Mouse (Mus musculus): Measurements from ENCODE around the gene Bpifc. TPM values are rescaled to one million over a fixed set of nuclear protein-coding genes. Genes with fewer than 3 reads are reported as not detected.

Gene Bpifc
- total RNA-seq, 2 experiments from 2014 or later: not detected

DNA sequence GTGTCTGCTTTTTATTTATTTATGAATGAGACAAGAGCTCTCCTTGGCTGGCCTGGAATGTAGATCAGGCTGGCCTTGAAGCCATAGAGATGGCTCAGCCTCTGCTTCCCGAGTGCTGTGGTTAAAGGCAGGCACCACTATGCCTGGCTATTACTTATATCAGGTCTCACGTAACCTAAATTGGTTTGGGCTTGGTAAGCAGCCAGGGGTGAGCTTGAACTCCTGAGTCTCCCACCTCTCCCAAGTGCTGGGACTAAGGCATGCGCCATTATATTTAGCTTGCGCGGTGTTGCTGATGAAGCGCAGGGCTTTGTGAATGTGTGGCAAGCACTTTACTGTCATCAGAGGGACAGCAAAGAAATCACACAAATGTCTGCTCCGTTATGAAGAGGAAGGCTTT is 6.1 kb upstream of the Bpifc start:
- no peak for DNase-seq (ENCODE audit: low spot score in 2 of 2)

DNA sequence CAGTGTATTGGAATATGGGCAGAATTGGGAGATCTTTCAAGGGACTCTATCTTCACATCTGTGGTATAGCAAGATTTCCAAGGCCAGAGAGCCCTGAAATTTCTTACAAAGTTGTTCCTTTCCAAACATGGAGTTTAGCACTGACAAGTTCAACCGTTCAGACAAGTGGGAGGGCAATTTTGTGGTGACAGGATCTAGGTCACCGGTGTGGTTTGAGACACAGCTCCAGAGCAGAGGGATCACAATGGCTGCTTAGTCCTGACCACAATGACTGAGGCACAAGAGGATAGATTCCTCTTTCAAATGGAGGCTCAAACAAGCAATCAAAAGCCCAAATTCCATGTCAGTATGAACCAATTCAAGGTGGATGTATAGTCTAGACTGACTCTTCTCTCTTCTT is 523 bp downstream of the Bpifc start:
- DNase-seq (ENCODE audit: low spot score in 2 of 2): no peak

DNA sequence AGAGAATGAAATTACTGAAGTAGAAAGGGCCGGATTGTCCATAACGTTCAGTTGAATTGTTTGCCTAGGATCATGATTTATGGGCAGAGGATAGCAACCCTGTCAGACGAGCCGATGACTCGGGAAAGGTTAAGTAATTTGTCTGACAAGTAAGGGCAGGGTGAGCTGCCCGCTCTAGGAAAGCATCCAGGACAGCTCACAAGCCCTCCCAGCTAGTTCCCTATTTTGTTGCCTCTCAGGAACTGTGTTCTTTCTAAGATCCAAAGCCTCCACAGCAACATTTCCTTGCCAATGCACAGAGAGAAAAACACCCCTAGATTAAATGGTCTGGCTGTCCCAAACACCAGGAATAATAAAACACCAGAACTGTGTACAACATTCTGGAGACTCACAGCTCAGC is 1.1 kb downstream of the Bpifc start:
- DNase-seq (ENCODE audit: low spot score in 2 of 2): no peak

DNA sequence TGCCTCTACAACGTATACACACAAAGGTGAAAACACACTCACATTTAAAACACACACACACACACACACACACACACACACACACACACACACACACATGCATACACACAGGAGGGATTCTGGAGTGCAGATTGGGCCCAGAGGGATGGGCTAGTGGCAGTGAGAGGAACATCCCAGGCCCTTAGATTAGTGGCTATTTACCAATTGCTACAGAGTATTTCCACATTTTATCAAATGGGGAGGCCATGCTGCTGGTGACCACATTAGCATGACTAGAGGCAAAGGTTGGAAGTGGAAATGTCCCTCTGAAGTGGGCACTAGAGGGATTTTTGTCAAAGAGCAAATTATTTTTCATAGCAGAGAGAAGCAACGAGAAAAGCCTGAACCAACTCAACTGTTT is 2.0 kb downstream of the Bpifc start:
- no peak for DNase-seq (ENCODE audit: low spot score in 2 of 2)

DNA sequence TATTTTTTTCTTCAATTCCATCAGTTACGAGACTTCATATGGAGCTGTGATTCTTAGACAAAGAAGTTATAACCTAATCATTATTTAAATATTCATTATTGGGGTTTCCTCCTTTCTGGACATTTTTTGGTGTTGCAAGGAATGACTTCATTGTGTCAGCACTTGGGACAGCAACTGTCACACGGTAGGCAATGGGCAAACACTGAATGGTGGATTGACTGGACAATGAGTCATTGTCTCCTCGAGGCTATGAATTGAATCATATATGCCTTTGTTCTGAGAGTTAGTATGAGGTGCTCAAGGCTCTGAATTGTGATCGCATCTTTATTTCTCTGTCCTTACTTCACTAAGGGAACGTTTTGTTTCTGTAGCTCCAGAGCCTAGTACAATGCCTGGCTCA is 5.2 kb downstream of the Bpifc start:
- no peak for DNase-seq (ENCODE audit: low spot score in 2 of 2)

DNA sequence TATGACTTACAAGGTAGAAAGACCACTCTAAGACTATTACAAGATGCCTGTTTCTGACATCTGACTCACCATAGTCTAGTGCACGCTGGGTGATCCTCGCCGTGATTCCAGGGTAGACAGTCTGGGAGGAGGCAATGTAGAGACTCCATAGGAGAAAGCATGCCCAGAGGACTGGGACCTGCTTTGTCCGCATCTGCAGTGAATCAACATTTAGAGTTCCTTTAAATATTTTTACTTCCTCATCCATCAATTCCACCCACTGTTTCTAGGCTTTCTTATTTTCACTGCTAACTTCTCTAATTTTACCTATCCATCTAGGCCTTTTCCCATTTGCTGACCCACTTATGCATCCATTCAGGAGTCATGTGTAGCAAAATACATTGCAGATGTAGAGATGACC is 11.2 kb downstream of the Bpifc start:
- DNase-seq (ENCODE audit: low spot score in 2 of 2): no peak

DNA sequence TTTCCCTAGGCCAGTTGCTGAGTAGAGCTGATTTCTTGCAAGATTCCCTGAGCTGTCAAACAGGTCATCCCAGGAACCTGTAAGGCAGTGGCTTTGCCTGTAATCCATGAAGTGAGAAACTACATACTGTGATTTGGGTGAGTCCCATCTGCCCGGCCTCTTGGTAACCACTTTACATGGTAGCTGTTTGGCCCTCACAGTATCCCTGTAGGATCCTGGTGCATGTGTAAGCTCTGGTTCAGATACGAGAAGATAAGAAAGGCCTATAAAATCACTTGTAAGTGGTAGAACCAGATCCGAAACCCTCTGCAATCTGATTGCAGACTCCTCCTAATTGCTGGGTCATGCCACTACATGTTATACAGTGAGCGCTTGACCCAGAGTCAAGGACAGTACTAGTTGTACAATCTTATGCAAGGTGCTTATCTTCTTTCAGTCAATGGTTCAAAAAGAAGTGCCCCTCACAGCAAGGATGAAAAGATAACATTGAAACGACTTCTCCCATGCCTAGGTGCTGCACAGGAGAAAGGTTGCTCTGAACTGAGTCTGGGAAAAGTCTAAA is 17.1 kb downstream of the Bpifc start:
- DNase-seq (ENCODE audit: low spot score in 2 of 2): no peak

DNA sequence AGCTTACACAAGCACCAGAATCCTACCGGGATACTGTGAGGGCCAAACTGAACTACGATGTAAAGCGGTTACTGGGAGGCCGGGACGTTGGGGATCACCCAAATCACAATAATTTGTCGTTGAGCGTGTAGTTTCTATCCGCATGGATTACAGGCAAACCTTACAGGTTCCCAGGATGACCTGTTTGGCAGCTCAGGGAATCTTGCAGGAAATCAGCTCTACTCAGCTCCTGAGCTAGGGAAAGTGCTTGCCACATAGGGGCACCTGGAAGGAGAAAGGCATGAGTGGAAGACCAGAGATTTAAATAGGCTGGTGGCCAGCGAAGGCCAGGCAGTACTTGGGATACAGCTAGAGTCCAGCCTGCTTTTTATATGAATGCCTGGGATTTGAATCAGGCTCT is 17.9 kb downstream of the Bpifc start:
- no peak for DNase-seq (ENCODE audit: low spot score in 2 of 2)

DNA sequence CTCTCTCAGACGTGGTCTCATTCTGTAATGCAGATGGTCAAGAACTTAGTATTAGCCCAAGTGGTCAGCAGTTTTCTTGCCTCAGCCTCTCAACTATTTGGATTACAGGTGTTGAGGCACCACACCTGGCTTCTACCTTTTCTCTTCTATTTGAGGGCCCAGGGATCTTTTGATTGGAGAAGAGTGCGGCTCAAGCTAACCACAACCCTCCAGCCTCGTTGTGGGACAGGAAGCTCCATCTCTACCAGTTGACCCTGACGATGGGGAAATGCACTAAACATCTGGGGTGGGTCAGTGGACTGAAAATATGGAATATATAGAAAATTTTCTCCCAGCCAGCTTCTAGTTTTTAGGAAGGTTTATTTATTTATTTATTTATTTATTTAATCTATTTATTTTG is 19.3 kb downstream of the Bpifc start:
- DNase-seq (ENCODE audit: low spot score in 2 of 2): no peak

DNA sequence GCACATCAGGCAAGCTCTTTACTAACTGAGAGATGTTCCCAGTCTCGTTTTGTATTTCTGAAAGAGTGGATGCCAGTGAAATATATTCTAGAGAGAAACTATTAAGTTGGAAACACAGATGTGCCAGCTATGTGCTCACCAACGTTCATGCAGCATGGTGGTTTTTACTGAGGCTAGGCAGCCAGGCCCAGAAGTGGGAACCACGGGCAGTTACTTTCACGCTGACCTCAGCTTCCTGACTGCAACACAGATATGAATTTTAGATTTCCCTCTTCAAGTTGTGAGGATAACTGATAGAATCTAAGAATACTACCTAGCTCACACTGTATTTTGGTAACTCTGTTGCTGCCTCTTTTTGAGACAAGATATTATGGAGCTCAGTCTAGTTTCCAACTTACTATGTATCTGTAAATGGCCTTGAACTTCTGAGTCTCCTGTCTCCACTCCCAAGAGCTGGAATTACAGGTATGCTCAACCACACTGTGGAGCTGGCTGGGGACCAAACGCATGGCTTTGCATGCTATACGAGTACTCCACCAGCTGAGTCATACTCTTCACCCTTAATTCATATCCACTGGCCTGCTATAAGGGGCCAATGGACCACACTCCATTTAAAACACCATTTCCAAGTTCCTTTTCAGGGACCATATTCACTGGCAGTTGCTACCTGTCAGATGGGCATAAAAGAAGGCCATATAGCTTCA is 22.1 kb downstream of the Bpifc start:
- no peak for DNase-seq (ENCODE audit: low spot score in 2 of 2)

DNA sequence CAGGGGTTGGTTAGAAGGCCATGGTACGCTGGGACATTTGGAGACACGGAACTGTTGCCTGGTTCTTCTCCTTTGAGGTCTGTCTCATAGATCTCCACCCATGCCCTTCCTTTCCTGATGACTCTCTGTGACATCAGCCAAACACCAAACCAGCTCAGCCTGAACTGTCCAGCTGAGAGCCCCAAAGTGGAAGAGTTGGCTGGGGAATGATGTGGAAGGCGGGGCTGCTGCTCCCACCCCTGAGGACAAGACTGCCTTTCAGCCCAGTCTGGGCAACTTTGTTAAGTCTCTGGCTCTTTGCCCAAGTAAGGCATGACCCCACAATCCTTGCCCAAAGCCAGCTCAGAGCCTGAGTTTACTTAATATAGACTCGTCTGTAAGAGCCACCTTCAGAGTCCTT is 38.8 kb downstream of the Bpifc start:
- peak; percentile 30 to 44 for DNase-seq (ENCODE audit: low spot score in 2 of 2)

DNA sequence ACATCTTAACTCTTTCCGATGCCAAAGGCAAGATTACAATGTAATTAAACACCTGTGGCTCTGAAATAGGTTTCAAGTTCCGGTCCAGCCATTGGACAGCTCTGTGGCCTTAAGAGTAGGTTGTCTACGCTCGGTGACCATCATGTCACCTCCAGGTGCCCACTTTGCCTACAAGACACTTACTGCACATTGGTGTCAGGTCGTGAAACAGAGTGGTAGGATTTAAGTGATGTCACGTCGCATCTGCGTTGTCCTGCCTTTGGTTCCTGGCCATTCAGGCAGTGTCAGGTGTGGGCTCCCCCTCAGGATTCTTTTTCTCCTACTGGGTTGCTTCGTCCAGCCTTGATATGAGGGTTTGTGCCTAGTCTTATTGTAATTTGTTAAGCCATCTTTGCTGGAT is 39.9 kb downstream of the Bpifc start:
- DNase-seq (ENCODE audit: low spot score in 2 of 2): no peak

DNA sequence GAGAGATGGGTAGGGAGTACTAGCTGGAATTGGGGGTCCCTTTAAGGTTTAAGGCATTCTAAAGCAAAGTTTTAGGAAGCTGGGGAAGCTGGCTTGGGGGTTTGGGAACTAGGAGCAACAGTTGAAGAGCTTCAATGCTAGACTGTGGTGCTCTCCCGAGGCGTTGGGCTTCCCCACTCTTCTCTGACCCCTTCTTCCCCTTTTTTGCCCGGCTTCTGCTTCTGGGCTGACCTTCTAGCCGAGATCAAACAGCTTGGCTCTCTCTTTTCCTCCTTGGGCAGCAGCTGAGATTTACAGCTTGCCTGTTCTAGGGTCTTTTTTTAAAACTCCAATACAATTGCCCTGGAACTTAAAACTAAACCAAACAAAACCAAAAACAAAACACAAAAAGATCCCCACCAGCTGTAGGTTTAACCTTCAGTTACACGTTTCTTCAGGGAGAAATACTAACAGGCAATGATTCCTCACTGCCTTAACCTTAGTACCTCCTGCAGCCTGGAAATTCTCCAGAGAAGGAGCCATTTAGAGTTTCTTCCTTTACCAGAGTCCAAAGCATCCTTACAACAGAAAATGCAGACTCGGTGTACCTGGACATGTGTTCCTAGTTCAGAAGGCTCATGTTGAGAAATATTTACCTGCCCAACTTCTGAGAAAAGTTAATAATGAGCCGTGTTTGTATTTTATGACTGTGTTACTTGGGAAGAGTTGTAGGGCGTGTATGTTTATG is 41.6 kb downstream of the Bpifc start:
- no peak for DNase-seq (ENCODE audit: low spot score in 2 of 2)

DNA sequence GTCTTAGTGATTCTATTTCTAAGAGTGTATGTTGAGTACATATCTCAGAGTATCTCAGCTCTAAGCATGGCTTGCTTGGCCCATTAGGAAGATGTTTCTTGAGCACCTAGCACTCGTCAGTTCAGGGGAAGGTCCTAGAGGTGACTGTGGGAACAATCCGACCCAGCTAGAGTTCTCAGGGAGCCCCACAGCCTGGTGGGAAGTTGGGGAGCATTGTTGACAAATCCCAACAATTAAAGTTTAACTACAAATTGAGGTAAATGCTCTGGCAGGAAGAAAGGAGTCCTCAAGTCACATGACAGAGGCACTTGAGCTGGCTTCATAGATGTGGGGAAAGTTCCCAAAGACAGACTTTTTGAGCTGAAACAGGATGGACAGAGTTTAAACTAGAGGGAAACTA is 43.0 kb downstream of the Bpifc start:
- DNase-seq (ENCODE audit: low spot score in 2 of 2): no peak

DNA sequence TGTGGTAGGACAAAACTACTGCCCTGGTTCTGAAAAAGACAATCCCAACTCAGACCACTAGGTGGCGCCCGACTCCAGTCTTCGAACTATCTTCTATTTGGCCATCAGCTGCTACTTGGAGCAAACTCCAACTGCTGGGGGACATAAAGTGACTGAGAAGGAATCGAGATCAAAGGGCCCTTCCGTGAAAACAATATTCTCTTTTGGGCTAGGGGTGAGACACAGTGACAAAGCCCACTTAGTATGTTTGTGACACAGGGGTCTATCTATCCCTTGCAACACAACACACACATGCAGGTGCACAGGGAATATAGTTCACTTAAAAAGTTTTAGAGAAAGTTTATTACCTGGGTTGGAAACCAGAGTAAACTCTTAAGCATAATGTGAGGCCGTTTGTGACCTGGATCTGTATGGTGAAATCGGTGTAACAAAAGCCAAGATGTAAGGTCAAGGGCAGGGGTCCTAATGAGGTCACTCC is 43.5 kb downstream of the Bpifc start:
- peak; percentile 93 for DNase-seq (ENCODE audit: low spot score in 2 of 2)

DNA sequence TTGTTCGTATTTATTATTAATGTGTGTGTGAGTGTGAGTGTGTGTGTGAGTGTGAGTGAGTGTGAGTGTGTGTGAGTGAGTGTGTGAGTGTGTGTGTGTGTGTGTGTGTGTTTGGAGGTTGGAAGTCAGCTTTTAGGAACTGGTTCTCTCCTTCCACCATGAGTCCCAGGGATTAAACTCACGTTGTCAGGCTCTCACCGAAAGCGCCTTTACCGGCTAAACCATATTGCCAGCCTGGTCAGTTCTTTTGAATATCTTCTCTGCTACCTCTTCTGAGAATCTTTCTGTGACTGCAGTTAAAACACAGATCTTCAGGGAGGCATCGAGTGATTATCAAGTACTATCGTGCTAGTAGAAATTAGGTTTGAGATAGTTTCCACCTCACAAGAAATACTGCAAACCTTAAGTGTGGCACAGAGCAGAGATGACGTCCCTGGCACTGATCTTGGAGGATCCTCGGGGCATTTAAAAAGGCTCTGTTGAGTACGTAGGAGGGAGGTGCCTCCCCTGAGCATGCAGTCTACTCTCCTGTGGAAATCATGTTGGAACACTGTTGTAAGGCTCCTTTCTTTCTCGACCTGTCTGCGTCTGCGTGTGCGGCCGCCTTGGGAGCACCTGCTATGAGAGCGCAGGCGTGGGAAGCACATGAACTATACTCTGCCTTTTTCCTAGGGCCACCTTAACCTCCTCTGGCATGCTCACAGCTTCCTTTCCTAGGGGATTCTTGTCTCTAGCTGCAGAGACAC is 44.1 kb downstream of the Bpifc start:
- DNase-seq (ENCODE audit: low spot score in 2 of 2): no peak

DNA sequence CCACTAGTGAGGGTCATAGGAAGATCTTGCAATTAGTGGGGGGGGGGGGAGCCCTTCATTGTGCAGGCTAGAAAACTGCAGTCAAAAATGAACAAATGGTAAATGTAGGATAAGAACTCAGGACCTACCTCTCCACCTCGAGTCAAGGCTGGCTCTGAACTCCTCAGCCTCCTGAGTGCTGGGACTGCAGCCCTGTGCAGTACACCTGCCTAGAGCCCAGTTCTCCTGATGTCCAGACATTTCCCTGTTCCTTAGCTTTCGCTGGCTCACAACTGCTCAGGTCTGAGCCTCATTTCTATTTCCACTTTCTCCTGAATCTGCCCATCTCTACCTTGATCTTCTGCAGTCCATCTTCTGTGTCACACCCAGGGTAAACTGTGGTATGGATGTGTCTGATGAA is 45.2 kb downstream of the Bpifc start:
- no peak for DNase-seq (ENCODE audit: low spot score in 2 of 2)

DNA sequence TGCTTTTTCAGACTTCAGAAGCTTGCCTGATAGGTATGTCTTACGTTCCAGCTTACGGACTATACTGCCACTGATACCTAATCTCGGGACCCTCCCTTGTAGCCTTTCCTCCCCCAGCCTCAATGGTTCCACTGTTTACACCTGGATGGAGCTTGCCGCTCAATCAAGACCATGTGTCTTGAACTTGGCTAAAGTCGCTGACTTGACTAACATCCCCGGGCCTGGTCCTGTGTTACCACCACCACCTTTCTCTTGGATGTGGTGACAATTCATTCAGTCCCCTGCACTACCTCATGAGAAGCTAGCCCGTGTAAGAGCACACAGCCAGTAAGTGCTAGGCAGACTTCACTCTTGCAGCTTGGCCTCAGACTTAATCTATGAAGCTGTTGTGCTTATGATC is 47.4 kb downstream of the Bpifc start:
- DNase-seq (ENCODE audit: low spot score in 2 of 2): no peak

DNA sequence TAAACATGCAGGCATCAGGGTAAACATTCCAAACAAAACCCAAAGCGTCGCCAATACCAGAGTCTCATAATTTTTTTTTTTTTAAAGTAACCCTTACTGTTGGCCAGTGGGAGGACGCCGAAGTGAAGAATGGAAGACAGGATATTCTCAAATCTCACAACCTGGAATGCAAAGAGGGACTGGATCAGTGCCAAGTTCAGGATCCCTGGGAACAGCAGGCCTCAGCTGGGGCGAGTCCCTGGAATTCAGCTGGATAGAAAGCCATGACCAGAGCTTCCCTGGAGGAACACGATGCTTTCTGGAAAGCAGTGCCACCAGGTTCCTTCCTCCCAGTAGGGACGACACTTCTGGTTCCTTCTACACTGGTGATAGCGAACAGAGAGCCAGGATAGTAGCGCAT is 48.8 kb downstream of the Bpifc start:
- no peak for DNase-seq (ENCODE audit: low spot score in 2 of 2)

DNA sequence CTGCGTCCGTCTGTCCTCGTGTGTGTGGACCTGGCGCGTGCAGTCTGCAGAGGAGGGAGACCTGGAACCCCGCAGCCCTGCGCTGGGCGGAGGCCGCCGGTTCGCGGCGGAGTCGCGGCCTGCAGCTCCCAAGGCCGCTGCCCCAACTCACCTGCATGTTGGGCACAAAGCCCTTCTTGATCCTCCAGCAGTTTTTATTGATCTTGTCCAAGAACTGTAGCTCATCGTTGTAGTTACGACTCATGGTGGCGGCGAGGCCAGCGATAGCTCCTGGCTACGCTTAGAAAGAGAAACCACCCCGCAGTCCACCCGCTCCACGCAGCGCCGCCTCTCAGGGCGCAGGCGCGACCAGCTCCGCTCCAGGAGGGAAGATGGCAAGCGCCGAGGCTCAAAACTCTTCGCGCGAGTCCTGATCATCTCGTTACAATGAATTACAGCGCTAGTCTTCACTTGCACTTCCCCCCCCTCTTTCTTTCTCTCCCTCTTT is 54.2 kb downstream of the Bpifc start, which contains the start of gene Rtcb:
Gene Rtcb, minus strand, starts transcription at position 360 of the 487 bp plus-strand sequence.
- peak; percentile 99 for DNase-seq (ENCODE audit: low spot score in 2 of 2)

DNA sequence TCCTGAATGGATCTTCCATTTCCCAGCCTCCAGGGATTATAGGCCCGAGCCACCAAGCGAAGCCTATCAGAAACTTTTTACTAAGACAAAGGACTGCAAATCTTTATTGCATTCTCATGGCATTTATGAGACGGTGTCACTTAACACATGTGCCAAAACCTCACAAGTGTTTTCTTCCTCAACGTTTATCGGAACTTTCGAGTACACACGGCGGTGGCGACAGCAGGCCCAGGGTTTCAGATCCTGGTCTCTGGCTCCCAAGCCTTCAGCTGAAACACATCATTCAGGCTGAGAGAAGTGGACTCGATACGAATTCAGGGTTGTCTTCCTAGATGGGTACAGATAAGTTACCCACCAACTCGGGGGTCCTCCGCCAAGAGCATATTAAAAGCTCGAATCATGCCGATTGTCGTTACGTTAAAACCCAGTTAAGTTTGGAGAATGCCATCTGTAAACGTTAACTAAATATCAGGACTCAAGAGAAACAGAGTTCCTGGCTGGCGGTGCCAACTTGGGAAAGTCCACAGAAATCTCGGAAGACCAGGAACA is 54.8 kb downstream of the Bpifc start:
- DNase-seq (ENCODE audit: low spot score in 2 of 2): no peak

Data from layer of hippocampus, postnatal 10 days (tissue).